Comparison of ENCODE assay signal across 12 mouse cellular contexts in genomic region chr17:88625350-88625749, GRCm38 (mm10). TPM values are rescaled to one million over a fixed set of nuclear protein-coding genes. Genes with fewer than 3 reads are reported as not detected.
DNase-seq lines count a peak whose midpoint lies in the region; ATAC-seq and TF ChIP-seq lines count a peak whose summit lies in the region.
"Had no signal": no experiment of that assay in that cellular context is flagged by ENCODE, and none has a peak within 500 bp of the region (broad histone marks: within the 10 kb centered on the region; RNA-seq: fewer than 3 reads in every experiment).

No protein-coding gene starts in this region.

- H3K4me1 ChIP-seq in kidney, embryonic 16.5 days (ENCODE audit: insufficient read depth, low read length), result peaks cover 52% of the 10 kb centered on the region
- H3K4me1 ChIP-seq in kidney, adult 2 months (ENCODE audit: control insufficient read depth, insufficient read depth, low read length), result peaks cover 30% of the 10 kb centered on the region
- peaks cover 16 to 36% of the 10 kb centered on the region in 2 experiments for H3K4me1 ChIP-seq in ES-E14 (ENCODE audit: control insufficient read depth in 2 of 2, insufficient read depth in 2 of 2, low read length in 2 of 2, poor library complexity in 1 of 2)
- peaks cover 49% of the 10 kb centered on the region for H3K4me1 ChIP-seq in embryonic facial prominence, embryonic 12.5 days
- peaks cover 46% of the 10 kb centered on the region for H3K4me1 ChIP-seq in limb, embryonic 14.5 days (ENCODE audit: control insufficient read depth, insufficient read depth, low read length)

- 0 out of 2 replicates have a peak, but pooled peaks cover 3% of the 10 kb centered on the region for H3K9me3 ChIP-seq in kidney, embryonic 16.5 days (ENCODE audit: low read length)
- H3K9me3 ChIP-seq in ES-E14 (ENCODE audit: control insufficient read depth, insufficient read depth, low read depth, low read length), result no peaks in the 10 kb centered on the region
- no peaks in the 10 kb centered on the region for H3K9me3 ChIP-seq in embryonic facial prominence, embryonic 12.5 days
- H3K9me3 ChIP-seq in limb, embryonic 14.5 days (ENCODE audit: control insufficient read depth, low read length), result no peaks in the 10 kb centered on the region

- no peaks in the 10 kb centered on the region for H3K27me3 ChIP-seq in kidney, embryonic 16.5 days (ENCODE audit: insufficient read depth, low read length)
- no peaks in the 10 kb centered on the region for H3K27me3 ChIP-seq in kidney, adult 2 months (replicated peaks; ENCODE audit: control insufficient read depth, insufficient read depth, low read length)
- no peaks in the 10 kb centered on the region for H3K27me3 ChIP-seq in embryonic facial prominence, embryonic 12.5 days
- H3K27me3 ChIP-seq in limb, embryonic 14.5 days (ENCODE audit: control insufficient read depth, insufficient read depth, low read length), result no peaks in the 10 kb centered on the region

- H3K4me2 ChIP-seq in kidney, embryonic 16.5 days (replicated peaks; ENCODE audit: low read depth, low read length), result peak overlapping the region; percentile 52; the same call in 1 of the 2 replicates
- H3K4me2 ChIP-seq in embryonic facial prominence, embryonic 12.5 days (replicated peaks), result no peak overlapping the region
- no peak overlapping the region for H3K4me2 ChIP-seq in limb, embryonic 14.5 days (replicated peaks; ENCODE audit: low read depth, low read length, severe bottlenecking)

- in situ Hi-C loops in ES-E14 (cut with MboI; ENCODE audit: low sequenced_read_pairs in 2 of 2, unreplicated experiment in 2 of 2), result no loop called here

- no peak for TF ChIP-seq CTCF in kidney, adult 2 months (conservative IDR thresholded peaks at IDR 0.05; ENCODE audit: insufficient read depth, insufficient read length, low read depth, low read length)

- peaks cover 20% of the 10 kb centered on the region; the same call in 1 of the 2 replicates for H3K36me3 ChIP-seq in kidney, embryonic 16.5 days (ENCODE audit: insufficient read depth, low read length)
- no peaks in the 10 kb centered on the region for H3K36me3 ChIP-seq in kidney, adult 2 months (ENCODE audit: control insufficient read depth, insufficient read depth, low read length)
- H3K36me3 ChIP-seq in ES-E14 (ENCODE audit: control insufficient read depth, insufficient read depth, low read length, poor library complexity, severe bottlenecking), result peaks cover 2% of the 10 kb centered on the region; the same call in 1 of the 2 replicates
- H3K36me3 ChIP-seq in embryonic facial prominence, embryonic 12.5 days, result 0 out of 2 replicates have a peak, but pooled peaks cover 8% of the 10 kb centered on the region
- H3K36me3 ChIP-seq in limb, embryonic 14.5 days (ENCODE audit: control insufficient read depth, insufficient read depth, low read length), result peaks cover 15% of the 10 kb centered on the region; the same call in 1 of the 2 replicates

- H3K9ac ChIP-seq in kidney, embryonic 16.5 days (replicated peaks; ENCODE audit: low read length), result 0 out of 2 replicates have a peak overlapping the region, but pooled peaks have one; percentile 26
- peak overlapping the region; percentile 73; the same call in 1 of the 2 replicates for H3K9ac ChIP-seq in ES-E14 (ENCODE audit: insufficient read depth, low read depth, low read length, poor library complexity, severe bottlenecking)
- no peak overlapping the region for H3K9ac ChIP-seq in embryonic facial prominence, embryonic 12.5 days
- H3K9ac ChIP-seq in limb, embryonic 14.5 days (ENCODE audit: low read depth, low read length, severe bottlenecking), result no peak overlapping the region

- H3K4me3 ChIP-seq in kidney, embryonic 16.5 days (ENCODE audit: low read length), result no peak overlapping the region
- H3K4me3 ChIP-seq in kidney, adult 2 months (ENCODE audit: insufficient read depth, low read depth, low read length), result no peak overlapping the region
- peak overlapping the region; percentile 68 to 69 for H3K4me3 ChIP-seq in ES-E14 (ENCODE audit: insufficient read depth in 1 of 2, low read depth in 1 of 2, low read length in 2 of 2, poor library complexity in 1 of 2, severe bottlenecking in 1 of 2)
- H3K4me3 ChIP-seq in embryonic facial prominence, embryonic 12.5 days, result no peak overlapping the region
- H3K4me3 ChIP-seq in limb, embryonic 14.5 days (replicated peaks; ENCODE audit: low read length), result no peak overlapping the region

- WGBS in kidney, embryonic 16.5 days, result 91% methylated on average over 13 of the region's 13 CpGs
- 91% methylated on average over 13 of the region's 13 CpGs for WGBS in kidney, adult 2 months
- WGBS in embryonic facial prominence, embryonic 12.5 days, result 90% methylated on average over 13 of the region's 13 CpGs
- 89% methylated on average over 13 of the region's 13 CpGs for WGBS in limb, embryonic 14.5 days

- H3K27ac ChIP-seq in kidney, embryonic 16.5 days (ENCODE audit: low read length), result peak overlapping the region; percentile 94
- no peak overlapping the region for H3K27ac ChIP-seq in kidney, adult 2 months (ENCODE audit: insufficient read depth, low read depth, low read length)
- peak overlapping the region; percentile 6; the same call in 1 of the 2 replicates for H3K27ac ChIP-seq in ES-E14 (ENCODE audit: insufficient read depth, low read depth, low read length, poor library complexity, severe bottlenecking)
- H3K27ac ChIP-seq in embryonic facial prominence, embryonic 12.5 days, result peak overlapping the region; percentile 77
- peak overlapping the region; percentile 66; the same call in 1 of the 2 replicates for H3K27ac ChIP-seq in limb, embryonic 14.5 days (replicated peaks; ENCODE audit: low read depth, low read length)

- no peak for TF ChIP-seq POLR2A in kidney, adult 2 months (IDR thresholded peaks at IDR 0.05; ENCODE audit: low read depth, low read length)
- no peak for TF ChIP-seq POLR2A in limb, embryonic 14.5 days (IDR thresholded peaks at IDR 0.05; ENCODE audit: borderline replicate concordance, extremely low read depth, insufficient read depth, insufficient read length)

- ATAC-seq in kidney, embryonic 16.5 days (ENCODE audit: low FRiP score, low TSS enrichment), result no peak
- ATAC-seq in embryonic facial prominence, embryonic 12.5 days (ENCODE audit: insufficient number of reproducible peaks, insufficient read depth, low FRiP score, low TSS enrichment), result no peak
- no peak for ATAC-seq in limb, embryonic 14.5 days (ENCODE audit: low FRiP score, low read depth)
- ATAC-seq in inflammation-experienced regulatory T-cells, adult 6 months, result no peak

- DNase-seq in kidney, adult 2 months, result no peak
- no peak for DNase-seq in ES-E14 (ENCODE audit: low read depth, low spot score)
- DNase-seq in limb, embryonic 14.5 days (ENCODE audit: low spot score), result no peak
- no peak for DNase-seq in adrenal gland, postnatal 10 days
- DNase-seq in right cerebral cortex, postnatal 14 days, result no peak
- DNase-seq: cerebellum, adult 9-10 months; gastrocnemius, postnatal 36 days had no signal

TF ChIP-seq in ES-E14, 5 proteins besides CTCF, POLR2A, EP300 and RAD21:
- TF ChIP-seq ZC3H11A (IDR thresholded peaks at IDR 0.05; ENCODE audit: borderline replicate concordance, low read depth, low read length), result no peak
- TF ChIP-seq HCFC1 (IDR thresholded peaks at IDR 0.05; ENCODE audit: borderline replicate concordance, insufficient read depth, low read length), result no peak
- TF ChIP-seq CHD2 (IDR thresholded peaks at IDR 0.05; ENCODE audit: low read depth, low read length), result no peak
TF ChIP-seq in ES-E14: peak in this region for 0.

RNA-seq across cellular contexts. Expression of gene Ston1, which starts 27.9 kb away (rescaled TPM):
- 6.3 and 9.3 TPM in 2 replicates for polyA plus RNA-seq in kidney, embryonic 16.5 days (2015; fragmentation: Nextera tagmentation; extraction: Ambion mirVana)
- 22.5 and 25.6 TPM in 2 replicates for polyA plus RNA-seq in kidney, adult 2 months (2012; rRNA removed)
- 4.0 and 4.5 TPM in 2 replicates for total RNA-seq in ES-E14 (2012; rRNA removed)
- polyA plus RNA-seq in embryonic facial prominence, embryonic 12.5 days (2016; fragmentation: Nextera tagmentation; extraction: Ambion mirVana), result 4.7 and 4.9 TPM in 2 replicates
- polyA plus RNA-seq in limb, embryonic 14.5 days (2012; rRNA removed), result 34.8 and 34.9 TPM in 2 replicates
- polyA plus RNA-seq in limb, embryonic 14.5 days (2014; fragmentation: Nextera tagmentation; extraction: Ambion mirVana), result 11.3 and 16.2 TPM in 2 replicates
- 10 to 100 TPM; 25.0 to 25.1 TPM for total RNA-seq in adrenal gland, postnatal 10 days (2021)
- 1 to 10 TPM; 1.1 to 2.5 (median 2.1) TPM for polyA plus RNA-seq in inflammation-experienced regulatory T-cells, adult 6 months (2017; shearing (Covaris generic))
- total RNA-seq: neutrophil, adult 5-6 weeks had no signal

RNA-seq across cellular contexts. Expression of gene Gtf2a1l, which starts 43.1 kb away (rescaled TPM):
- 0.10 TPM in 1 of 2 replicates, not detected in the other for polyA plus RNA-seq in kidney, embryonic 16.5 days (2015; fragmentation: Nextera tagmentation; extraction: Ambion mirVana)
- polyA plus RNA-seq in kidney, adult 2 months (2012; rRNA removed), result 0.10 and 0.14 TPM in 2 replicates
- total RNA-seq in ES-E14 (2012; rRNA removed), result 0.69 and 0.80 TPM in 2 replicates
- 0.15 TPM in 1 of 2 replicates, not detected in the other for polyA plus RNA-seq in embryonic facial prominence, embryonic 12.5 days (2016; fragmentation: Nextera tagmentation; extraction: Ambion mirVana)
- polyA plus RNA-seq in limb, embryonic 14.5 days (2012; rRNA removed), result 0.05 and 0.23 TPM in 2 replicates
- polyA plus RNA-seq in limb, embryonic 14.5 days (2014; fragmentation: Nextera tagmentation; extraction: Ambion mirVana), result 0.15 TPM in 1 of 2 replicates, not detected in the other
- total RNA-seq in adrenal gland, postnatal 10 days (2021), result not detected
- under 1 TPM in 1 of 3 experiments, not detected in 2; 0.24 TPM for polyA plus RNA-seq in inflammation-experienced regulatory T-cells, adult 6 months (2017; shearing (Covaris generic))
- total RNA-seq: adrenal gland, postnatal 4 days; gastrocnemius, postnatal 36 days had no signal

Comparison
In these comparisons a context has a peak if more than half of its experiments do, and no peak if none do; other contexts are left out.
1. H3K4me3 ChIP-seq: peak in ES-E14 (2 of 2); none in kidney, embryonic 16.5 days (single experiment), kidney, adult 2 months (single experiment), embryonic facial prominence, embryonic 12.5 days (single experiment) and limb, embryonic 14.5 days (single experiment).
2. H3K9ac ChIP-seq: peak in kidney, embryonic 16.5 days (single experiment) and ES-E14 (single experiment); none in embryonic facial prominence, embryonic 12.5 days (single experiment) and limb, embryonic 14.5 days (single experiment).